Mouse (Mus musculus) cerebellum, adult 2 months (tissue): ENCODE results near the gene Fli1. TPM values are rescaled to one million over a fixed set of nuclear protein-coding genes. Genes with fewer than 3 reads are reported as not detected.

Source experiments
- DNase-seq, 2 experiments: peaks; one replicate each; pipeline ENCODE4 v3.0.0; 2021
- H3K27ac ChIP-seq: fragments of 200-500 bp; 2 replicates; pipeline ENCODE4 v1.5.1; 2012; ENCODE audit warnings: low read length, control low read depth, inconsistent platforms; ENCODE audit not compliant: insufficient read depth
- H3K27me3 ChIP-seq: fragments of 200-500 bp; 2 replicates; pipeline ENCODE4 v1.6.1; 2012; ENCODE audit warnings: inconsistent platforms, mild to moderate bottlenecking, low read length, moderate library complexity; ENCODE audit not compliant: control insufficient read depth, insufficient read depth
- H3K4me1 ChIP-seq: fragments of 200-500 bp; 2 replicates; pipeline ENCODE4 v1.6.1; 2011; ENCODE audit warnings: low read length; ENCODE audit not compliant: control insufficient read depth, insufficient read depth
- H3K4me3 ChIP-seq: fragments of 200-500 bp; replicated peaks from 2 replicates; pipeline ENCODE3; 2011; ENCODE audit warnings: mild to moderate bottlenecking, low read depth, low read length, control low read depth; ENCODE audit not compliant: insufficient read depth
- CTCF ChIP-seq: fragments of 200-500 bp; IDR thresholded peaks from 2 replicates; pipeline ENCODE4 v1.5.1; 2011; ENCODE audit warnings: low read depth, mild to moderate bottlenecking, control low read depth, low read length, moderate library complexity, borderline replicate concordance; ENCODE audit not compliant: insufficient read depth
- POLR2A ChIP-seq: fragments of 200-500 bp; IDR thresholded peaks from 2 replicates; pipeline ENCODE4 v1.6.1; 2011; ENCODE audit warnings: low read length, control low read depth, borderline replicate concordance; ENCODE audit not compliant: insufficient read depth
- WGBS: fragments of 180-500 bp; shearing (Covaris S2); methylation state at CpG from one replicate; pipeline ENCODE4 v1.1.7; 2018; 5-methylcytosine and 5-hydroxymethylcytosine counted together
- polyA plus RNA-seq: library from polyadenylated mRNA; depleted of rRNA; stranded (reverse); fragments of >200 nt; gene quantifications from 2 replicates; pipeline ENCODE4 v1.2.3, GENCODE M21; 2012

Fli1 gene
- polyA plus RNA-seq, 1 experiment = 2.2 TPM

DNA sequence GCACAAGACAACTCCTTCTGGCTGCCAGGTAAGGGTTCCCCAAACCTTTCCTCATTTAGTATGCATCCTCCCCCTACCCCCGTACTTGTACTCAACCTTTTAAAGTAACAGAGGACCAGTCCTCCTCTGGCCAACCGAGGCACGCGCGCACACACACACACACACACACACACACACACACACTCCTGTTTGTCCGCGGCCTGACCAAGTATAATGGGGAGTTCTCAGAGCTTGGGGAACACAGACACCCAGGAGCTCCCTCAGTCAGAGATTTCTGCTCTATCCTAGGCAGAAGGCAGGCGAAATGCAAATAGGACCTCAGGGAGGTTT, 134.0 kb downstream of the Fli1 start:
- H3K4me1 ChIP-seq = no peaks in the 10 kb centered on the region
- H3K27me3 ChIP-seq = no peaks in the 10 kb centered on the region; the same call in 1 of the 2 replicates
- TF ChIP-seq POLR2A (no peak), CTCF (no peak)
- H3K4me3 ChIP-seq = no peak overlapping the region
- H3K27ac ChIP-seq = no peak overlapping the region
- DNase-seq = no peak
- 17% methylated on average over 8 of the region's 8 CpGs for WGBS

DNA sequence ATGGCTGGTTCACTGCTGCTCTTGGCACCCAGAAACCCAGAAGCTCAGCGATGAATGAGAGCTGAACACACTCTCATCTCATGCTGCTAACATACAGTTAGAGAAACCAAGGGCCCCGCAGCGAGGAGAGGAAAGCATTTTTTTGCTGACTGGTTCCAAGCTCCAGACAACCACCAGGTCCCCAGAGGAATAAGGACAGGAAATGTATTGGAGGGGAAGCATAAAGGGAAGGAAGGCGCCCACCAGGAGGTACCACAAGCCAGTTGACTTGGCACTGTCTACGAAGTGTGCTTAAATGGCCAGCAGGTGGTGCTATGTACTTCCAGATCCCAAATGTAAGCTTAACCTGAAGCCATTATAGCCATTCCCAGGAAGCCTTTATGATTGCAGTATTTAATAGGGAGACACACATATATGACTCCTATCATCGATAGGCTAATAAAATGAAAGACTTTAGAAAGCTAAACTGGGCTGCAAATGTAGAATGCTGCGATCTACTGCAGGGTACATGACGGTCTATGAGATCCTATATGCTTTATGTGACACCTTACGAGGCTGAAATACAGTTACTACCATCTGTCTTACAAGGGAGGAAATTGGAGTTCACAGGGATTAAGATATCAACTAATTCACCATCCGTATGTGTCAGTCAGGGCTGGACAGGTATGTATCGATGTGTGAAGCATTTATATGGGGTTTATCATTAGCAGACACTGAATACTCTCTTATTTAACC, 137.3 kb downstream of the Fli1 start:
- Histone ChIP-seq H3K27me3 (no peaks in the 10 kb centered on the region; the same call in 1 of the 2 replicates), H3K27ac (no peak overlapping the region), H3K4me1 (no peaks in the 10 kb centered on the region), H3K4me3 (no peak overlapping the region)
- 40% methylated on average over 11 of the region's 11 CpGs for WGBS
- TF ChIP-seq CTCF (peak; percentile 70), POLR2A (no peak)
- peak; percentile 43 to 45 for DNase-seq

DNA sequence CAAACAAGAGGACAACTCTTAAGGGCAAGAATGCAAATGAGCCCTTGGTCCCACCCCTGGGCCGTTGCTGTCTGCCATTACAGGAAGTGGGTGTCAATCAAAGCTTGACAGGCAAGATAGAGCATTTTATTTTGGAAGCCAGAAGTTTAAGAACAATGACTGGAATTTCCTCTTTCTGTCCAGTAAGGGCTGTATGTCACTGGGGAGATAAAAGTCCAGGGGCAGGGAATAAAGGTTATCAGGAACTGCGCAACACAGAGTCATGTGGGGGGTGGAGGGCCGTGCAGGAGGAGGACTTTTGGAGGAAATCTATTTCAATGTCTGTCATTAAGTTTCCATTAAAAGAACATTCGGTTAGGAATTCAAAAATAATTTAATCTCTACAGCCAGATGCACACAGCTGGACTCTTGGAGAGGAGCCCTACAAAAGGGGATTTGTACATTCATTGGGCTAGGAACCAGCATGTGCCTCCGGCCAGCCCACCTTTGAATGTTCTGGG, 141.9 kb downstream of the Fli1 start:
- Histone ChIP-seq H3K27ac (no peak overlapping the region), H3K27me3 (no peaks in the 10 kb centered on the region; the same call in 1 of the 2 replicates), H3K4me1 (no peaks in the 10 kb centered on the region), H3K4me3 (no peak overlapping the region)
- DNase-seq = no peak
- 66% methylated on average over 5 of the region's 5 CpGs for WGBS
- TF ChIP-seq POLR2A (no peak), CTCF (no peak)

DNA sequence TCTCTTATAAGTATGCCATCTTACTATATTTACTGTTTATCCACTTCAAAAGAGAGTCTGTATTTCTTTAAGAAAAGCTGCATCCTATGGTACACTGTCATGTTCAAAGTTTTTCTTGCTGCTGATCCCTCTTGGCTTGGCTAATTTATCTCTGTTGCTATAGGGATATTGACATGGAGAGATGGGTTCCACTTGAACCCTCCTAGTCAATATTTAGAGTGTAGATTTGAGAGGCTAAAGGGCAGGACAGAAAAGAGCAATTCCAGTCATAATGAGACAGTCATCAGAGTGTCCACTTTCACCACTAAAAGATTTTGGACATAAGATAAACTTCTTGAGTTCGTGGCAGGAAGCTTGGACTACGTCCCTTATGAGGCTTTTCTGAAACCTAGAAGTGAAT, 142.4 kb downstream of the Fli1 start:
- TF ChIP-seq CTCF = no peak
- no peak for TF ChIP-seq POLR2A
- WGBS = 92% methylated on average over 2 of the region's 2 CpGs
- H3K27me3 ChIP-seq = no peaks in the 10 kb centered on the region; the same call in 1 of the 2 replicates
- H3K27ac ChIP-seq = no peak overlapping the region
- H3K4me3 ChIP-seq = no peak overlapping the region
- no peak for DNase-seq
- no peaks in the 10 kb centered on the region for H3K4me1 ChIP-seq

DNA sequence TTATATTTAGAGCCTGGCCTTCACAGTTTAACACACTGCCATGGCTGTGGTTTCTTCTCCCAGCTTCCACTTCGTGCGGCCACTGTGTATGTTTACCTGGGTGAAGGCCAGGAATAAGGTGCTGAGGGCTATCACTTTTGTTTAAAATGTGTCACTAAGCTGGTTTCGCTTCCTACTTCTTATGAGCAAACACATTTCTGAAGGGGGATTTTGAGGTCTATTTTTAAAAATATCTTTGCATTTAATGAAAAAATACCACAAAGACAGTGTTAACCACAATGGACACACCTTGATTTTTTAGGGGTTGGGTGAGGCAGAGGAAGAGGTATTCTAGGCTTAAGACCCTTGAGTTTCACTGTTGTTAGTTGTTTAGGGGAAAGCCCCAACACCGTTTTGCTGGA, 147.9 kb downstream of the Fli1 start:
- Histone ChIP-seq H3K4me1 (no peaks in the 10 kb centered on the region), H3K4me3 (no peak overlapping the region), H3K27me3 (no peaks in the 10 kb centered on the region), H3K27ac (no peak overlapping the region)
- 92% methylated on average over 4 of the region's 4 CpGs for WGBS
- DNase-seq = no peak
- TF ChIP-seq POLR2A = no peak
- no peak for TF ChIP-seq CTCF

DNA sequence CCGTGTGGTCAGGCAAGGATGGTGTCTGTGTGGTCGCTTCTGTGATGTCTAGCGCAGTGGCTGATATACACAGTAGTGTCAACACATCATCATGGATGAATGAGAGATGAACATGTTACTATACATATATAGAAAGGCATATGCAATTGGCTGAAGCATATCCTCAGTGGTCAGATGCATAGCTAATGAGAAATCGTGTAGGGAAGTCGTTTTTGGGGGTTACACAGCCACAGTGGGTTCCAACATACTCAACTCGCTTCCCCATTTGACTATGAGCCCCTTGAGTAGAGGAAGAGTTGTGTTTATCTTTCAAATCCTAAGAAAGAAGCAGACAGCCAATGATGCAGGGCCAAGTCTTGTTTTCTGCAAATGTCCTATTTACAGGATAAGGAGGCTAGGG, 149.9 kb downstream of the Fli1 start:
- no peak for DNase-seq
- no peaks in the 10 kb centered on the region for H3K27me3 ChIP-seq
- H3K4me1 ChIP-seq = no peaks in the 10 kb centered on the region
- WGBS = 83% methylated on average over 6 of the region's 6 CpGs
- no peak overlapping the region for H3K4me3 ChIP-seq
- TF ChIP-seq POLR2A (no peak), CTCF (no peak)
- H3K27ac ChIP-seq = no peak overlapping the region

DNA sequence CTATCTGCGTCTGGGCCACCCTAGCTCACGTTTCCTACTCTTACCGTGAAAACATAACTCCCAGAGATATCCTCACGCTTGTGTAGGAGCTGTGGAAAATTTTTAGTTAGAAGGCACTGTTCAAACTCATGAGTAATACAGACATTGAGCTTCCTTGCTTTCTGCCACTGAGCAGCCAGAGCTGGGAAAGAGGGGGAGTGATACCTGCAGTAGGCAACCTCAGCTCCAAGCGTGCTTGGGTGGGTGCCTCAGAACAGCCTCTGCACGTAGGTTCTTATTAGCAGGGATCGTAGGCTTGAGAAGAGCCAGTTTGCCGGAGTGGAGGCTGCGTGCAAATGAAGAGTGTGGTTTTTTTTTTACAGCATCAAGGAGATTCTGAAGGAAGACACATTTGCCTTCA, 151.0 kb downstream of the Fli1 start:
- Histone ChIP-seq H3K4me1 (no peaks in the 10 kb centered on the region), H3K4me3 (no peak overlapping the region), H3K27me3 (no peaks in the 10 kb centered on the region), H3K27ac (no peak overlapping the region)
- no peak for DNase-seq
- 91% methylated on average over 9 of the region's 9 CpGs for WGBS
- TF ChIP-seq POLR2A (no peak), CTCF (no peak)

DNA sequence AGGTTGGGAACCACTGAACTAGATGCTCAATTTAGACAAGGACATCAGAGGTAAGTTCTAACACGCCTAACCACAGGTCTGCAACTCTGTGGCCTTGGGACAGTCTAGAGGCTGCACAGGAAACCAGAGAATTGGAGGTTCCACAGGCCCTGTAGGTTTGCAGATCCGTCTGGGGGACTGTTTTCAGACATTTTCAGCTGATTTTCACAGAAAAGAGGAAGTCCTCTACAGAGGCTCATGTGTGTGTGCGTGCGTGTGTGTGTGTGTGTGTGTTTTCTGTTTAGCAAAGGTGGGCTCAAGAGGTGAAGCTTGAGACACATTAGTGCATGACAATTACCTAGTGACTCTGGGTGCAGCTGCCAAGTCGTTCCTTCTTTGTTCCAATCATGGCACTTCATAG, 151.6 kb downstream of the Fli1 start:
- H3K4me3 ChIP-seq = no peak overlapping the region
- 85% methylated on average over 5 of the region's 5 CpGs for WGBS
- no peaks in the 10 kb centered on the region for H3K4me1 ChIP-seq
- TF ChIP-seq POLR2A (no peak), CTCF (no peak)
- no peaks in the 10 kb centered on the region for H3K27me3 ChIP-seq
- DNase-seq = no peak
- H3K27ac ChIP-seq = no peak overlapping the region
